Mouse (Mus musculus): ENCODE data around the gene Gk5. TPM values are rescaled to one million over a fixed set of nuclear protein-coding genes. Genes with fewer than 3 reads are reported as not detected.
"Not testable (repeated sequence)": the region's sequence is repeated elsewhere in the genome, so short reads cannot be mapped to it uniquely, and the experiment has no call there.

Gk5 gene
- 1.9 and 5.6 TPM in 2 replicates for total RNA-seq (2017)

- ATAC-seq (replicated peaks in 1 of 2; ENCODE audit: insufficient read depth in 1 of 2, low FRiP score in 2 of 2, low TSS enrichment in 1 of 2, low read depth in 1 of 2, poor library complexity in 2 of 2, severe bottlenecking in 2 of 2), result peak; percentile 96 to 97
Measured at GRCm38 (mm10) chr9:96118861-96119772, at the start of gene Gk5. TSS of gene Gk5 (plus strand) at chr9:96119362.

GRCm38 (mm10) chr9:96078752-96079315 lies 40.3 kb upstream of the Gk5 start:
- no peak for ATAC-seq (replicated peaks in 1 of 2; ENCODE audit: insufficient read depth in 1 of 2, low FRiP score in 2 of 2, low TSS enrichment in 1 of 2, low read depth in 1 of 2, poor library complexity in 2 of 2, severe bottlenecking in 2 of 2)

- no peak for ATAC-seq (replicated peaks in 1 of 2; ENCODE audit: insufficient read depth in 1 of 2, low FRiP score in 2 of 2, low TSS enrichment in 1 of 2, low read depth in 1 of 2, poor library complexity in 2 of 2, severe bottlenecking in 2 of 2)
Measured at GRCm38 (mm10) chr9:96085293-96085692, 33.9 kb upstream of the Gk5 start.

GRCm38 (mm10) chr9:96087671-96088070 lies 31.5 kb upstream of the Gk5 start:
- no peak for ATAC-seq (replicated peaks in 1 of 2; ENCODE audit: insufficient read depth in 1 of 2, low FRiP score in 2 of 2, low TSS enrichment in 1 of 2, low read depth in 1 of 2, poor library complexity in 2 of 2, severe bottlenecking in 2 of 2)

GRCm38 (mm10) chr9:96088456-96088855 lies 30.7 kb upstream of the Gk5 start:
- not testable (repeated sequence) for ATAC-seq (replicated peaks in 1 of 2; ENCODE audit: insufficient read depth in 1 of 2, low FRiP score in 2 of 2, low TSS enrichment in 1 of 2, low read depth in 1 of 2, poor library complexity in 2 of 2, severe bottlenecking in 2 of 2)

- ATAC-seq (replicated peaks in 1 of 2; ENCODE audit: insufficient read depth in 1 of 2, low FRiP score in 2 of 2, low TSS enrichment in 1 of 2, low read depth in 1 of 2, poor library complexity in 2 of 2, severe bottlenecking in 2 of 2), result not testable (repeated sequence)
Measured at GRCm38 (mm10) chr9:96092637-96093036, 26.5 kb upstream of the Gk5 start.

GRCm38 (mm10) chr9:96093221-96093620 lies 25.9 kb upstream of the Gk5 start:
- ATAC-seq (replicated peaks in 1 of 2; ENCODE audit: insufficient read depth in 1 of 2, low FRiP score in 2 of 2, low TSS enrichment in 1 of 2, low read depth in 1 of 2, poor library complexity in 2 of 2, severe bottlenecking in 2 of 2), result no peak

- no peak for ATAC-seq (replicated peaks in 1 of 2; ENCODE audit: insufficient read depth in 1 of 2, low FRiP score in 2 of 2, low TSS enrichment in 1 of 2, low read depth in 1 of 2, poor library complexity in 2 of 2, severe bottlenecking in 2 of 2)
Measured at GRCm38 (mm10) chr9:96094341-96094740, 24.8 kb upstream of the Gk5 start.

GRCm38 (mm10) chr9:96095192-96095591 lies 24.0 kb upstream of the Gk5 start:
- no peak for ATAC-seq (replicated peaks in 1 of 2; ENCODE audit: insufficient read depth in 1 of 2, low FRiP score in 2 of 2, low TSS enrichment in 1 of 2, low read depth in 1 of 2, poor library complexity in 2 of 2, severe bottlenecking in 2 of 2)

GRCm38 (mm10) chr9:96102846-96103245 lies 16.3 kb upstream of the Gk5 start:
- no peak for ATAC-seq (replicated peaks in 1 of 2; ENCODE audit: insufficient read depth in 1 of 2, low FRiP score in 2 of 2, low TSS enrichment in 1 of 2, low read depth in 1 of 2, poor library complexity in 2 of 2, severe bottlenecking in 2 of 2)

- no peak for ATAC-seq (replicated peaks in 1 of 2; ENCODE audit: insufficient read depth in 1 of 2, low FRiP score in 2 of 2, low TSS enrichment in 1 of 2, low read depth in 1 of 2, poor library complexity in 2 of 2, severe bottlenecking in 2 of 2)
Measured at GRCm38 (mm10) chr9:96112879-96113361, 6.2 kb upstream of the Gk5 start.

- no peak for ATAC-seq (replicated peaks in 1 of 2; ENCODE audit: insufficient read depth in 1 of 2, low FRiP score in 2 of 2, low TSS enrichment in 1 of 2, low read depth in 1 of 2, poor library complexity in 2 of 2, severe bottlenecking in 2 of 2)
Measured at GRCm38 (mm10) chr9:96116801-96117200, 2.4 kb upstream of the Gk5 start.

- ATAC-seq (replicated peaks in 1 of 2; ENCODE audit: insufficient read depth in 1 of 2, low FRiP score in 2 of 2, low TSS enrichment in 1 of 2, low read depth in 1 of 2, poor library complexity in 2 of 2, severe bottlenecking in 2 of 2), result no peak
Measured at GRCm38 (mm10) chr9:96118216-96118615, 946 bp upstream of the Gk5 start.

GRCm38 (mm10) chr9:96127972-96128371 lies 8.8 kb downstream of the Gk5 start:
- ATAC-seq (replicated peaks in 1 of 2; ENCODE audit: insufficient read depth in 1 of 2, low FRiP score in 2 of 2, low TSS enrichment in 1 of 2, low read depth in 1 of 2, poor library complexity in 2 of 2, severe bottlenecking in 2 of 2), result no peak

GRCm38 (mm10) chr9:96132956-96133603 lies 13.9 kb downstream of the Gk5 start:
- ATAC-seq (replicated peaks in 1 of 2; ENCODE audit: insufficient read depth in 1 of 2, low FRiP score in 2 of 2, low TSS enrichment in 1 of 2, low read depth in 1 of 2, poor library complexity in 2 of 2, severe bottlenecking in 2 of 2), result no peak

- no peak for ATAC-seq (replicated peaks in 1 of 2; ENCODE audit: insufficient read depth in 1 of 2, low FRiP score in 2 of 2, low TSS enrichment in 1 of 2, low read depth in 1 of 2, poor library complexity in 2 of 2, severe bottlenecking in 2 of 2)
Measured at GRCm38 (mm10) chr9:96134470-96134869, 15.3 kb downstream of the Gk5 start.

- ATAC-seq (replicated peaks in 1 of 2; ENCODE audit: insufficient read depth in 1 of 2, low FRiP score in 2 of 2, low TSS enrichment in 1 of 2, low read depth in 1 of 2, poor library complexity in 2 of 2, severe bottlenecking in 2 of 2), result no peak
Measured at GRCm38 (mm10) chr9:96134916-96135315, 15.8 kb downstream of the Gk5 start.

GRCm38 (mm10) chr9:96135461-96135860 lies 16.3 kb downstream of the Gk5 start:
- ATAC-seq (replicated peaks in 1 of 2; ENCODE audit: insufficient read depth in 1 of 2, low FRiP score in 2 of 2, low TSS enrichment in 1 of 2, low read depth in 1 of 2, poor library complexity in 2 of 2, severe bottlenecking in 2 of 2), result no peak
